Mouse (Mus musculus) granulocyte monocyte progenitor cell, adult 5-6 weeks (primary cell): ENCODE results near the gene Phf23. TPM values are rescaled to one million over a fixed set of nuclear protein-coding genes. Genes with fewer than 3 reads are reported as not detected.

Source experiments
- ATAC-seq: replicated peaks from 2 replicates; pipeline ENCODE4 v1.8.0; 2016; ENCODE audit warnings: mild to moderate bottlenecking, moderate TSS enrichment, inconsistent platforms; ENCODE audit not compliant: poor library complexity, severe bottlenecking
- total RNA-seq, 2 experiments: library from RNA; stranded (forward) in 1 of 2; stranded (reverse) in 1 of 2; fragments of 200-712, 200-1000 nt in 1 of 2; fragments of >200 nt in 1 of 2; fragmentation: Nextera tagmentation in 1 of 2; gene quantifications; 2 replicates each; pipeline ENCODE4 v1.2.3; 2014 to 2017

The Phf23 gene
- total RNA-seq, 2 experiments from 2014 or later: 32.3 to 45.8 TPM

DNA sequence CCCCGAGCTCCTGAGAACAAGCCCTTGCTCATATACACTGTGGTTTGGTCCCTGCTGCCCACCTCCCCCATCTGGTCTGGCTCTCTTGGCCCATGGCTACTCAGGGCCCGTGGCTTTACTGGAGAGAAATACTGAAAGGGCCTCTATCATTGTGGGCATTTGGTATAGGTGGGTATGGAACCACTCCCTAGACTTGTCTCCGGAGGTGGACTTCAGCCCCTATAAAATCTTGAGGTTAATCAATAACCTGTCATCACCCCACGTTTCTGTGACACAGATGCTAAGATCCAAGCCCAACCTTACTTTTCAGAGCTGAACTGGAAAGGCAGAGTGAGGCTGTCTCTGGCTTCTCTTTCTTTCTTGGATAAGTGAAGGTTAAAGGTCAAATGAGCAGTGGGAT, 26.8 kb upstream of the Phf23 start:
- ATAC-seq: no peak

DNA sequence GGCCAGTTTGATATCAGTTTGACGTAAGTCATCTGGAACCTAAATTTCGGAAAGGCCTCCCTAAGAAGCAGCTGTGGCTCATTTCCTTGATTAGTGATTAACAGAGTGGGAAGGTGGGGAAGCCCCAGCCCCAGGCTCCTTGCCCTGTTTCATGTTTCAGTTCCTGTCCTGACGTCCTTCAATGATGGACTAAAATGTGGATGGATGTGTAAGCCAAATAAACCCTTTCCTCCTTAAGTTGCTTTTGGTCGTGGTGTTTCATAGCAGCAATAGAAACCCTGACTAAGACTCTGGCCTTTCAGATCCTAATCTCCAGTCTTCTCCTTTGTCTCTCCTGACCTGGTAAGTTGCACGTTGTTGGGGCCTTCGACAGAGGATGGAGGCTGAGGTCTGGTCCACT, 25.4 kb upstream of the Phf23 start:
- ATAC-seq: no peak

DNA sequence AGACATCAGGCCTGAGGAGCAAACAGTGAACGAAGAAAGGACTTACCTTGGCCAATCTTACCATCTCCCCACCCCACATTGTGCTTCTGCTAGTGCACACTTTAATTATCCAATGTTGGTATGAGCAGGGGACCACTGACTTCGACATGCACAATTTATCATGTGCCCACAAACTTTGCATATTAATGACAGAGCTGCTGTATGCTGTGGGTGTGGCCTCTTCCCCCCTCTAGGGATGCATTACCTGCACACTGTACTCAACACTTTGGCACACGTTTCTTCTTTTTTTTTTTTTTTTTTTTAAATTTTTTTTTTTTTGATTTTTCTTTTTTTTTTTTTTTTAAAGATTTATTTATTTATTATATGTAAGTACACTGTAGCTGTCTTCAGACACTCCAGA, 24.8 kb upstream of the Phf23 start:
- ATAC-seq: no peak

DNA sequence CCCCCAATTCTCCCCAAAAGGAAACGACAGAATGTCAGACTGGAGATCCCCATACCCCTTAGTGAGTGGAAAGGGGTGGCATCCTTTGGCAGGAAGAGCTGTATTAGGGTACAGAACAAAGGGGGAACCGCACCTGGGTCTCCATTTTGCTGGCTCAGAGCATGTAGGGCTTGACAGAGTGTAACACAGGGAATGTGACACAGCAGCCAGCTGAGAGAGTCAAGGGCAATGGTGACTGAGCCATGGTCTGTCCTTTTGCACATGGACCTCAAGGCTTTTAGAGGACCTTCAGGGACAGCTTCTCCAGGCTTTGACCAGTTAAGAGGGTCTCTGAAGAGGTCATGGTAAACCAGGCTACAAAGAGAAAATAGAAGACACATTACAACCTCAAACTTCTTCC, 20.7 kb upstream of the Phf23 start:
- ATAC-seq: no peak

DNA sequence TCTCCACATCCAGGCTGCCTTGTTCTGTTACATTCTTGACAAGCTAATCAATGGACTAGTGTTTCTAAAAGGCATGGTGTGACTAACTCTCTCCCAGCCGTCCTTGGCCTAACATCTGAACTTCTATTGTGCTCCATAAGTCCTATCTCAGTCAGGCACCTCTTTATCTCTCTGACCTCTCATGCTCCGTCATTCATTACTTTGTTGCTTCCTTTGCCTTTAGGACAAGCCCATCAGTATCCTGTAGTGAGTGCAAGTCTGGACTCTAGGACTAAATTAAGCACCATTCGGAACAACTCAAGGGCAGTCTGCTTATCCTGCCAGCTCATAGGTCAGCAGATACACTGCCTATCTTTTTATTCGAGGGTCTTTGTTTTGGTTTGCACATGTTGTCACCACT, 19.3 kb upstream of the Phf23 start:
- no peak for ATAC-seq

DNA sequence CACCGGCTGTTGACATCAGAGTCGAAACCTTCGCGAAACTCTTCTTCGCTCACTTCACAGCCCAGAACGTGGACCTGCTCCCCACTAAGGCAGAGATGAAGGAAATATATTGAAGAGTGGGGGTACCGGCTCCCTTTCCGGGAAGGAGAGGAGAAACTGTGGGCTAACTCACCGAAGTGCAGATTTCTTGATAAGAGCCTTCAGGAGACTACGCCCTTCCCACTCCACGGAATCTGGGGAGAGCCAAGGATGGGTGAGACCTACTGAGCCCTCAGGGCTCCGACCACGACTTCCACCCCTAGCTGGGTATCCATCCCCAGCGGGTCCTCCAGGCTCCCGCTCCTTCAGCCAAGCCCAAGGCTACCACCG, 15.8 kb upstream of the Phf23 start:
- ATAC-seq: no peak

DNA sequence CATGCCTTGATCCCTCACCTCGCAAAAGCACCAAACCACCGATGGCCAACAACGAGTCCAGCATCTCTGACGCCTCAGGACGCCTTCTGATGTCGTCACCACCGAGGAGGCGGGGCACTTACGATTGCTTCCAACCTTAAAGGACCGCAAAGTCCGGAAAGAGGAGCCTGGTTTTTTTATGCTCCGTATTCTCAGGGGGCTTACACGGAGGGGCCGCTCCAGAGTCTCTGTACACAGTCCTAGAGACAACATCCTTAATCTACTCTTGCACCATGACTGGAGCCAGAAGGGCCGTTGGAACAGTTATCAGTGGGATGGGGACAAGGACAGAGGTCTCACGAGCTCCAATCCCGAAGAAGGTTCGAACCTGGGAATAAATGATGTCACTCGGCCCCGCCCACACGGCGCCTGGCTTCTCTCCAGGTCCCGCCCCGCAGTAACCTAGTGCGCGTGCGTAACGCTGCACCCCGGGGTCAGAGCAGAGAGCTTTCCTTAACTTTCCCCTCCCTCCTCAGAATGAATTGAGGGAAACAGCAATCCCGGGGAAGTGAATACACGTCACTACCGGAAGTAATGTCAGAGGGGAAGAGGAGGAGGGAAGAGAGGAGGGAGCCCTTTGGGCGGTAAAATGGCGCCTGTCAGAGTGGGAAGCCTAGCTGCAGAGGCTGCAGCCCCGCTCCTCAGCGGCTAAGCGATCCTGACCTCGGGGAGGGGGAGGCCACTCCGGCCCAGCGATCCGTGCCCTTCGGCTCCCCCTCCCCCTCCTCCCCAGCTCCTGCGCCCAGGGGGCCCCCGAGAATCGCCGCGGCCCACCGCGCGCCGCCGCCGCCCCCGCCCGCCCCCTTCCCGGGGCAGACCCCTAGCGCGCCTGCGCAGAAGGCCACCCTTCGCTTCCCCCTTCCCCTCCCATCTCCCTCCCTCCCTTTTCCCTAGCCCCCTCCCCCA, 15.1 kb upstream of the Phf23 start:
- peak; percentile 89 for ATAC-seq

DNA sequence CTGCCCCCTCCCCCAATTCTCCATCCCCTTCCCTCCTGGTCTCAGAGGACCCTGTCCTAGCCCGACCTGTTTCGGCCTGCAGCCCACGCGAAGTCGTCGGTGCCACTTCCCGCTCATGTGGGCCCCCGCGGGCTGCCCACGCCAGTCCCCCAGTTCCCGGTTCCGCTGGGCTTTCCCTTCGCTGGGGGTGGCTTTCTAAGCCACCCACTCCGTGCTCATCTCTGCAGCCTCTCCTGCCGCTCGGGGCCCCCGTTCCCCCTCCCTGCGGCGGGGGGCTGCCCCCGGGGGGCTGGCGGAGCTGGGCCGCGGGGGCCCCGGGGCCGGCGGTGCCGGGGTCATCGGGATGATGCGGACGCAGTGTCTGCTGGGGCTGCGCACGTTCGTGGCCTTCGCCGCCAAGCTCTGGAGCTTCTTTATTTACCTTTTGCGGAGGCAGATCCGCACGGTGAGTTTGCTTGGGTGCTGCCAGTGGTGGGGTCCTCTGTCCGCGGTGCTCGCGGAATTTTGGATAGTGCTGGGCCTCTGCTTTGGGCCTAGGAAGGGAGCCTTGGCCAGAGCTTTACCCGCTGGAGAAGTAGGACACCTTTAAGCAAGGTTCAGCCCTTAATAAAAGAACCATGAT, 14.3 kb upstream of the Phf23 start, which contains the start of gene Ctdnep1:
Gene Ctdnep1 (plus strand): TSS at position 16 of the 622 bp plus-strand sequence.
- ATAC-seq: no peak

DNA sequence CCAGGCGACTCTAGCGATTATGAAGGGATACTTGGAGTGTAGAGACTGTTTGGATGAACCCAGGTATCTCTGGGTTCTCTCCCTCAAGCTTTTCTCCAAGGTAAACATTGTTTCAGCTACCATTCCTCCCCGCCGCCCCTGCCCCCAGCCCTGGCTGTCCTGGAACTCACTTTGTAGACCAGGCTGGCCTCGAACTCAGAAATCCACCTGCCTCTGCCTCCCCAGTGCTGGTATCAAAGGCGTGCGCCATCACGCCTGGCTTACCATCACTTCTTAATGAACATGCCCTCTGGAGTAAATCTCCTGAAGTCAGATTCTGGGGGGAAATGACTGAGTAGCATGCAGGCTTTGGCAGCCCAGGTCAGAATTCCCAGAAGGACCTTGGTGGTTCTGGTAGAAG, 13.4 kb upstream of the Phf23 start, which contains the start of gene Elp5:
Gene Elp5 (minus strand): TSS at position 293 of the 400 bp plus-strand sequence.
- no peak for ATAC-seq

DNA sequence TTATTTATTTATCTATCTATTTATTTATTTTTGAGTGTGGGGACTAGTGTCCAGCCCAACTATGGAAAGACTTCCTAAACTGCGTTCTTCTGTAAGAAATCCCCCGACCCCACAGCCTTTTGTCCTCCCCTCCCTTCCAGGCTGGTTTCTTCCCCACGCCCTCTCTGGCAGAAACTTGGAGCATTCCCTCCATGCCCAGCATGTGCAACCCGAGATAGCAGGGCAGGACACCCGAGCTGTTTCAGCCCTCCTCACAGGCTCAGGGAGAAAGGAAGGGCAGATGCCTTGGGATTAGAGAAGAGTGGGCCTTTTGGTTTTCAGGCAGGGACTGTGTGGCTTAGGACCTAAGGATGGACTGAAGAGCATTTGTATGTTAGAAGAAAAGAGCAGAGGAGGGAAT, 12.7 kb upstream of the Phf23 start:
- ATAC-seq: no peak

DNA sequence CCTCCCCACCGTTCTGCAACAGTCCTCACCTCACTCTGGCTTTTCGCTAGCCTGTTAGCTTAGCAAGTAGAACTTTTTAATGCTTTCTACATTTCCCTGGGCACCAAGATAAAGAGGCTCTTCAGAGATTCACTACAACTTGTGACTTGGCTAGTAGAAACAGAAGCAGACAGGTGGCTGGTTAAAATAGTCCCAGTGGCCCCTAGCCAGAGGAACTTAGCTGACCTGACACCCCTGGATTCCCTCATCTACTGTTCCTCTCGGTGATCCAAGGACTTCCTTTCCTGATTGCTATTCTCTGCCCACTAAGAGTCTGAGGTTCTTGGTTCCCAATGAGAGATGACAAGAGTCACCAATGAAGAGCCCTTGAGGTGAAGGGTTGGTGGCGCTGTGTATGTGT, 12.2 kb upstream of the Phf23 start:
- no peak for ATAC-seq

DNA sequence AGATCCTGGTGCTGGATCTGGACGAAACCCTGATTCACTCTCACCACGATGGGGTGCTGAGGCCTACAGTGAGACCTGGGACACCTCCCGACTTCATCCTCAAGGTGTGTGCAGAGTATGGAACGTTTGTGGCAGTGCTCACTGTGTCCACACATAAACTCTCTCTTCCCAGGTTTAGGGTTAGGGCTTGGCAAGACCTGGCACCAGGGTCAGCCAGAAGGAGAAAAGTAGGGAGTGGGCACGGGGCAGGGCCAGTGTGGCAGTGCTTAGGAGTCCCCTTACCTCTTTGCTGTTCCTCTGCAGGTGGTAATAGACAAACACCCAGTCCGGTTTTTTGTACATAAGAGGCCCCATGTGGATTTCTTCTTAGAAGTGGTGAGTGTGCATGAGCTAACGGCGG, 11.1 kb upstream of the Phf23 start:
- no peak for ATAC-seq

DNA sequence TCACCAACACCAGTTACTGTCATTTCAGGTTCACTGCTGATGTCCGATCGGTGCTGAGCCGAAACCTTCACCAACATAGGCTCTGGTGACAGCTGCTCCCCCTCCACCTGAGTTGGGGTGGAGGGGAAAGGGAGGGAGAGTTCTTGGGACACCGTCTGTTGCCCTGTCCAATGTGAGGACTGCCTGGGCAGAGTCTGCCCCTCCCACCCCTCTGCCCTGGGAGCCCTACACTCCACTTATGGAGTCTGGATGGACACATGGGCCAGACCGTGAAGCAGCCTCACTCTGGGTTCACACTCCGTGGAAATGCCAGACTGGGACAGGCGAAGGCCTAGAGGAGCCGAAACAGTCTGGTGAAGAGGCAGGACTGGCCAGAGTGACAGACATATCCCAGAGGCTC, 5.6 kb upstream of the Phf23 start:
- no peak for ATAC-seq

DNA sequence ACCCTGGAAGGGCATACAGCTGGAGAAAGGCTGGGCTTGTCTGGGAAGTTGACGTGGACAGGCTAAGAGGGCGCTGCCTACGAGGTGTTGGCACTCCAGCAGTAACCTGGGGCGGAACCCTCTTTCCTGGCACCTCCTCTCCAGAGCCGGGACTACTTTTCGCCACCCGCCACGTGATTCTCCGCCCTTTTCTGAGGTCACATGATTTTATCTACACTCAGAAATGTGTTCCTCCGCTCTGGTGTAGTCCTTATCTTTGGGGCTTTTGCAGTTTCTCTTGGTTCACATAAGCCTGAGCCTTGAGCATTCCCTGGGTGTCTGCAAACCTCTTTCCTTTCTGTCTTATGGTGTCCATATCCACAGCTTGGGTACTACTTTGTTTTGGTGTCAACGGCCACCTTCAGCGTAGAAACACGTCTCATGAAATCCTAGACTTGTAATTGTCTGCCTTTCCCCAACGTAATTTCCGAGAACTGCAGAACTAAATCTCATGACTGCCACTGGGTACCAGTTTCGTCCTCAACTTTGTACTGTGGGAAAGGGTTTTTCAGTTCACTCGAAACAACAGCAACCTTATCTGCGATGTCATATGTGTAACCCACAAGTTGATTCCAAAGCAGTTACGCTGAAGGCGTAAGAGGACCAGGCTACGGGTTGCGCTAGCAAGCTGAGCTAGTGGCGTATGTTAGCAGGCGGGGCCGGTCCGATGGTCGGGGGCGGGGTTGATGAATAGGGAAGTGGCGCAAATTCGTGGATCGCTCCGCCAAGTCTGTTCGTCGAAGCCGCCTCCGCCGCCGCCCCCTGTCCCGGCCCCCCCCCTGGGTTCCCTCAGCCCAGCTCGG, 4.5 kb upstream of the Phf23 start, which contains the start of gene Gabarap:
Gene Gabarap (plus strand): TSS at position 294 of the 842 bp plus-strand sequence.
- peak; percentile 70 for ATAC-seq

DNA sequence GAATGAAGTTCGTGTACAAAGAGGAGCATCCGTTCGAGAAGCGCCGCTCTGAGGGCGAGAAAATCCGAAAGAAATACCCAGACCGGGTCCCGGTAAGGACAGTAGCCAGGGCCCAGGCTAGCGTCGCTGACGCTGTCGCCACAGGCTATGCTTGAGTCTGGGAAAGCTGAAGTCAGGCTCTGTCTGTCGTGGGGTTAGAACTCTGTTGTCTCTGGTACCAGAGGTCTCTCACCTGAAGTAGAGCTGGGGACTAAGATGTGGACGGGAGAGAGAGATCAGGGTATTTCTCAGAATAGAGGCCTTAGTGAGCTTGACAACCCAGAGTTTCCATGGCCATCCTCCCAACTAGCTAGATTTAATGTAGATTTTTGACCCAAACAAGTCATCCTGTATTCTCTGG, 3.9 kb upstream of the Phf23 start:
- no peak for ATAC-seq

DNA sequence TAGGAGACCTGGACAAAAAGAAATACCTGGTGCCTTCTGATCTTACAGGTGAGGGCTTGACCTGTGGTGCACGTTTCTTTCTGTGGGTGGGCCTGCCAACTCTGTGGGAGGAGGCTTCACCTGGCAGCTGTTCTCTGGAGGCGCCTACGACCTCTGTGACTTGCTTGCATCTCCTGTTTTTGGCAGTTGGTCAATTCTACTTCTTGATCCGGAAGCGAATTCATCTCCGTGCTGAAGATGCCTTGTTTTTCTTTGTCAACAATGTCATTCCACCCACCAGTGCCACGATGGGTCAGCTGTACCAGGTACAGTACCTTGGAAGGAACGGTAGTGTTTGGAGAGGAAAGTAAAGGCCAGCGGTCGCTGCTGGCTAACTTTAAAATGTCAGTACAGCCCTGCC, 3.2 kb upstream of the Phf23 start:
- ATAC-seq: no peak

DNA sequence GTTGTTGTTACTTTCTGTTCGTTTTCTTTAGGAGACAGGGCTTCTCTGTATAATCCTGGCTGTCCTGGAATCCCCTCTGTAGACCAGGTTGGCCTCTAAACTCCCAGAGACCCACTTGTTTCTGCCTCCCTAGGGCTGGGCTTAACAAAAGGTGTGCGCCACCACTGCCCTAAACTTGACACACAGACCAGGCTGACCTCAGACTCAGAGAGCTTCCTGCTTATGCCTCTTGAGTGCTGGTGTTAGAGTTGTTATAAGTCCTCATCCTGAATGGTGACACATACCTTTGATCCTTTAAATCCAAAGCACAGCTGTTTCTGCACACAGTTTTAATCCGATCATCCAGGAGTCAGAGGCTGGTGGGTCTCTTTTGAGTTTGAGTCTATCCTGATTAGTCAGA, 2.6 kb upstream of the Phf23 start:
- no peak for ATAC-seq

DNA sequence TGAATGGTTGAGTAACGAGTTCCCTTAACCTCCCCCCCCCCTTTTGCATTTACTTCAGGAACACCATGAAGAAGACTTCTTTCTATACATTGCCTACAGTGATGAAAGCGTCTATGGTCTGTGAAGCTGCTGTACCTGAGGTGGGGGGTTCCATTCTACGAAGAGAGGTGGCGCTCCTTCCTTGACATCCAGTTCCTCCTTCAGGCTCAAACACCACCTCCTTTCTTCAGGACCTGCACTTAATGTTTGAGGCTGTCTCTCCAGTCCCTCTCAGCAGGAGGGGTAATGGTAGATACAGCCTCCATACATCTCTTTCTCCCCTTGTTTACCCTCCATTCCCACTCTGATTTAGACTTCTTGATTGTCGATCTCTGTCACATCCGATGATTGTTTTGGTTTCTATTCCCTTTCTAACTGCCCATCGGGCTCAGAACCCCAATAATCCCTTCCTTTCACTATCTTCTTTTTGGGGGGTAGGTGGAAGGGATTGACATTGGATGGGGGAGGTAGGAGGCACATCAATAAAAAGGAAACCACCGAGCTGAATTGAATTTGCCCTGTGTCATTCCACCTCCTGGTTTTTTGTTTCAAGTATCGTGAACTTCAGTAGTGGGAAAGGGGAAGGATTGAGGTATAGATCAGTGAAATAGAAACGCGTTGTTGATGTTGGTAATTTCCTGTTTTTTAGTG, 1.0 kb upstream of the Phf23 start:
- no peak for ATAC-seq

DNA sequence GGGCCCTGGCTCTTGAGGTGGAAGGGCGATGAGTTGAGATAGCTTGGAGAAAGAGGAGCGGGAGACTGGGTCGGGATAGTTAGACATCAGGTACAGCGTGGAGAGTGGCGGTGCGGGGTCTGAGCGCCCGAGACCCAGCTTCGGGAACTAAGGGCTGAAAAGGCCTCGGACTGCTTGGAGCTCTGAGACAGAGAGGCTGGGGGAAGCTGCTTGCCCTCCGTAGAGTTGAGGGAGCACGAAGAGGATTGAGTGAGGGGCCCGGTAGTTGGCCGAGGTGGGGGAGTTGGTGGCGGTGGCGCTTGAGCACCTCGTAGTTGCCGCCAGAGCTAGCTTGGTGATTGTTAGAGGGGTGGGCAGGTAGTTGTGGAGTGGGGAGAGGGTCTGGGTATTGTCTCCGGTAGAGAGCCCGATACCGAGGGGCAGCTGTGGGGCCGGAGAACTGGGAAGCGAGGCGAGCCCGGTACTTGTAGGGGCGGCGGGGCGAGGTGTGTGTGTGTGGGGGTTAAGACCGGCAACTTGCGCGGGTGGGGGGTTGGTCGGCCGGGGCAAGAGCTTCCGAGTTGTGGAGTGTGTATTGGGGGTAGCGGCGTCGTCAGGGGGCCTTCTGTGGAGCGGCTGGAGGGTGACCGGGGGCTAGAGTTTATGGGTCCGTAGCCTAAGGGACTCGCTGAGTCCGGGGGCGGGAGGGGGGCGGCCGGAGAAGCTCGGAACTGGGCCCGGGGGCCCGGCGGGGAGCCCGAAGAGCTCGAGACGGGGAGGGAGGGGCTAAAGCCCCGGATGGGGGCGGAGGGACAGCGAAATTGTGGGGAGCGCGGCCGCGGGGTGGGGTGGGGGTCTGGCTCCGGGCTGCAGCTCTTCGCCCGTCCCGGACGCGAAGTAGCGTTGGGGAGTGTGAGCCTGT, 834 bp downstream of the Phf23 start:
- ATAC-seq: no peak; the same call in 1 of the 2 replicates
